16 mouse cellular contexts compared by ENCODE assay signal in genomic region chr9:13230553-13230952, GRCm38 (mm10). TPM values are rescaled to one million over a fixed set of nuclear protein-coding genes. Genes with fewer than 3 reads are reported as not detected.
DNase-seq lines count a peak whose midpoint lies in the region; ATAC-seq and TF ChIP-seq lines count a peak whose summit lies in the region.
"Had no signal": no experiment of that assay in that cellular context is flagged by ENCODE, and none has a peak within 500 bp of the region (broad histone marks: within the 10 kb centered on the region; RNA-seq: fewer than 3 reads in every experiment).

No protein-coding gene starts in this region.

- H3K9ac ChIP-seq in intestine, embryonic 15.5 days, result no peak overlapping the region
- H3K9ac ChIP-seq in intestine, postnatal 0 days (ENCODE audit: low read depth, low read length), result no peak overlapping the region
- no peak overlapping the region for H3K9ac ChIP-seq in midbrain, embryonic 16.5 days (ENCODE audit: low read depth, low read length)
- H3K9ac ChIP-seq in midbrain, embryonic 14.5 days (replicated peaks; ENCODE audit: low read length), result no peak overlapping the region
- H3K9ac ChIP-seq: heart, embryonic 15.5 days; liver, embryonic 13.5 days had no signal

- no peaks in the 10 kb centered on the region for H3K27me3 ChIP-seq in intestine, embryonic 15.5 days (replicated peaks)
- H3K27me3 ChIP-seq in intestine, postnatal 0 days (replicated peaks; ENCODE audit: control insufficient read depth, insufficient read depth, low read length), result no peaks in the 10 kb centered on the region
- no peaks in the 10 kb centered on the region for H3K27me3 ChIP-seq in midbrain, embryonic 16.5 days (ENCODE audit: control insufficient read depth, insufficient read depth, low read depth, low read length)
- no peaks in the 10 kb centered on the region for H3K27me3 ChIP-seq in midbrain, embryonic 14.5 days (ENCODE audit: control insufficient read depth, insufficient read depth, low read length)
- H3K27me3 ChIP-seq: heart, embryonic 15.5 days; liver, embryonic 13.5 days had no signal

- no peaks in the 10 kb centered on the region for H3K36me3 ChIP-seq in intestine, embryonic 15.5 days
- H3K36me3 ChIP-seq in intestine, postnatal 0 days (ENCODE audit: control insufficient read depth, insufficient read depth), result no peaks in the 10 kb centered on the region
- no peaks in the 10 kb centered on the region for H3K36me3 ChIP-seq in midbrain, embryonic 16.5 days (ENCODE audit: control insufficient read depth, insufficient read depth, low read length)
- no peaks in the 10 kb centered on the region for H3K36me3 ChIP-seq in midbrain, embryonic 14.5 days (ENCODE audit: control insufficient read depth, insufficient read depth, low read length)
- H3K36me3 ChIP-seq: heart, embryonic 15.5 days; liver, embryonic 13.5 days had no signal

- no peak overlapping the region for H3K27ac ChIP-seq in intestine, embryonic 15.5 days
- no peak overlapping the region for H3K27ac ChIP-seq in intestine, postnatal 0 days (ENCODE audit: low read depth, low read length)
- no peak overlapping the region for H3K27ac ChIP-seq in midbrain, embryonic 16.5 days (ENCODE audit: low read length)
- no peak overlapping the region for H3K27ac ChIP-seq in midbrain, embryonic 14.5 days (replicated peaks; ENCODE audit: low read depth, low read length)
- H3K27ac ChIP-seq: heart, embryonic 15.5 days; hindbrain, postnatal 0 days; liver, embryonic 13.5 days had no signal

- no peaks in the 10 kb centered on the region for H3K9me3 ChIP-seq in intestine, embryonic 15.5 days
- H3K9me3 ChIP-seq in intestine, postnatal 0 days (ENCODE audit: control insufficient read depth), result no peaks in the 10 kb centered on the region
- no peaks in the 10 kb centered on the region for H3K9me3 ChIP-seq in midbrain, embryonic 16.5 days (replicated peaks; ENCODE audit: control insufficient read depth, low read length, poor library complexity, severe bottlenecking)
- no peaks in the 10 kb centered on the region for H3K9me3 ChIP-seq in midbrain, embryonic 14.5 days (ENCODE audit: control insufficient read depth, low read length)
- H3K9me3 ChIP-seq: heart, embryonic 15.5 days had no signal

- no peak overlapping the region for H3K4me2 ChIP-seq in intestine, embryonic 15.5 days (replicated peaks)
- H3K4me2 ChIP-seq in intestine, postnatal 0 days (replicated peaks; ENCODE audit: low read depth), result no peak overlapping the region
- no peak overlapping the region for H3K4me2 ChIP-seq in midbrain, embryonic 16.5 days (ENCODE audit: low read length)
- no peak overlapping the region for H3K4me2 ChIP-seq in midbrain, embryonic 14.5 days (ENCODE audit: low read length)
- H3K4me2 ChIP-seq: heart, embryonic 15.5 days; liver, embryonic 13.5 days had no signal

- TF ChIP-seq CTCF in intestine, postnatal 0 days (IDR thresholded peaks at IDR 0.05; ENCODE audit: low read depth), result no peak

- DNase-seq in midbrain, embryonic 14.5 days, result no peak
- DNase-seq in embryo, embryonic 9.5 days (ENCODE audit: extremely low spot score), result peak; percentile 59
- peak; percentile 50 for DNase-seq in yolk sac, embryonic 10.5 days (ENCODE audit: low spot score)
- DNase-seq: cerebellum, adult 18-20 months; gastrocnemius, postnatal 36 days; liver, embryonic 13.5 days; lung, postnatal 14 days; right cerebral cortex, postnatal 14 days had no signal

- no peaks in the 10 kb centered on the region for H3K4me1 ChIP-seq in intestine, embryonic 15.5 days (replicated peaks)
- no peaks in the 10 kb centered on the region for H3K4me1 ChIP-seq in intestine, postnatal 0 days (replicated peaks; ENCODE audit: control insufficient read depth, insufficient read depth, low read length)
- H3K4me1 ChIP-seq in midbrain, embryonic 16.5 days (ENCODE audit: control insufficient read depth, insufficient read depth, low read length), result no peaks in the 10 kb centered on the region
- no peaks in the 10 kb centered on the region for H3K4me1 ChIP-seq in midbrain, embryonic 14.5 days (ENCODE audit: control insufficient read depth, insufficient read depth, low read length)
- H3K4me1 ChIP-seq: heart, embryonic 15.5 days; liver, embryonic 13.5 days had no signal

- ATAC-seq in intestine, embryonic 15.5 days, result 0 out of 2 replicates have a peak, but pooled peaks have one; percentile 20
- no peak for ATAC-seq in intestine, postnatal 0 days
- 0 out of 2 replicates have a peak, but pooled peaks have one; percentile 23 for ATAC-seq in midbrain, embryonic 16.5 days
- no peak for ATAC-seq in midbrain, embryonic 14.5 days (ENCODE audit: low FRiP score, low TSS enrichment)
- ATAC-seq in megakaryocyte progenitor cell, adult 5-6 weeks (replicated peaks; ENCODE audit: poor library complexity), result no peak
- ATAC-seq: CD4-positive, CD25-positive, alpha-beta regulatory T cell, adult 4 months; hindbrain, postnatal 0 days had no signal

- no peak overlapping the region for H3K4me3 ChIP-seq in intestine, embryonic 15.5 days (replicated peaks)
- no peak overlapping the region for H3K4me3 ChIP-seq in intestine, postnatal 0 days (ENCODE audit: low read depth, low read length)
- H3K4me3 ChIP-seq in midbrain, embryonic 16.5 days (ENCODE audit: low read depth, low read length), result no peak overlapping the region
- no peak overlapping the region for H3K4me3 ChIP-seq in midbrain, embryonic 14.5 days (replicated peaks; ENCODE audit: low read depth, low read length)
- H3K4me3 ChIP-seq: erythroblast, embryonic 14.5 days; heart, embryonic 15.5 days; liver, embryonic 13.5 days had no signal

- 6% methylated on average over 4 of the region's 4 CpGs for WGBS in intestine, embryonic 15.5 days
- WGBS in intestine, postnatal 0 days, result 8% methylated on average over 4 of the region's 4 CpGs
- 5% methylated on average over 4 of the region's 4 CpGs for WGBS in midbrain, embryonic 16.5 days
- 18% methylated on average over 4 of the region's 4 CpGs for WGBS in midbrain, embryonic 14.5 days

RNA-seq across cellular contexts. Expression of gene Jrkl, which starts 15.1 kb away (rescaled TPM):
- 7.0 and 8.2 TPM in 2 replicates for polyA plus RNA-seq in intestine, embryonic 15.5 days (2015; fragmentation: Nextera tagmentation; extraction: Ambion mirVana)
- polyA plus RNA-seq in intestine, postnatal 0 days (2015; fragmentation: Nextera tagmentation; extraction: Ambion mirVana), result 6.9 and 7.0 TPM in 2 replicates
- 11.0 and 13.6 TPM in 2 replicates for polyA plus RNA-seq in midbrain, embryonic 16.5 days (2015; fragmentation: Nextera tagmentation; extraction: Ambion mirVana)
- 11.6 and 12.0 TPM in 2 replicates for polyA plus RNA-seq in midbrain, embryonic 14.5 days (2014; fragmentation: Nextera tagmentation; extraction: Ambion mirVana)
- 5.5 and 6.4 TPM in 2 replicates for total RNA-seq in megakaryocyte progenitor cell, adult 5-6 weeks (2015)
- total RNA-seq in megakaryocyte progenitor cell, adult 5-6 weeks (2017), result 7.5 and 9.4 TPM in 2 replicates
- polyA plus RNA-seq: erythroblast, embryonic 14.5 days had no signal

RNA-seq across cellular contexts. Expression of gene Ccdc82, which starts 16.2 kb away (rescaled TPM):
- polyA plus RNA-seq in intestine, embryonic 15.5 days (2015; fragmentation: Nextera tagmentation; extraction: Ambion mirVana), result 7.5 TPM in 2 replicates
- 5.2 and 5.8 TPM in 2 replicates for polyA plus RNA-seq in intestine, postnatal 0 days (2015; fragmentation: Nextera tagmentation; extraction: Ambion mirVana)
- polyA plus RNA-seq in midbrain, embryonic 16.5 days (2015; fragmentation: Nextera tagmentation; extraction: Ambion mirVana), result 15.0 and 15.1 TPM in 2 replicates
- polyA plus RNA-seq in midbrain, embryonic 14.5 days (2014; fragmentation: Nextera tagmentation; extraction: Ambion mirVana), result 14.0 and 15.8 TPM in 2 replicates
- total RNA-seq in megakaryocyte progenitor cell, adult 5-6 weeks (2015), result 26.0 and 34.7 TPM in 2 replicates
- total RNA-seq in megakaryocyte progenitor cell, adult 5-6 weeks (2017), result 31.0 and 42.6 TPM in 2 replicates

Comparison
In these comparisons a context has a peak if more than half of its experiments do, and no peak if none do; other contexts are left out.
1. ATAC-seq: peak in intestine, embryonic 15.5 days (single experiment) and midbrain, embryonic 16.5 days (single experiment); none in intestine, postnatal 0 days (single experiment), midbrain, embryonic 14.5 days (single experiment) and megakaryocyte progenitor cell, adult 5-6 weeks (single experiment).